Mouse (Mus musculus) thymus, adult 2 months (tissue): ENCODE data around the gene 2310022B05Rik. TPM values are rescaled to one million over a fixed set of nuclear protein-coding genes. Genes with fewer than 3 reads are reported as not detected.

Source experiments
- DNase-seq: peaks from one replicate; pipeline ENCODE4 v3.0.0; 2021
- H3K27ac ChIP-seq: fragments of 200-500 bp; 2 replicates; pipeline ENCODE4 v1.5.1; 2012; ENCODE audit warnings: low read length, control low read depth; ENCODE audit not compliant: control insufficient read depth, insufficient read depth
- H3K27me3 ChIP-seq: fragments of 200-500 bp; 2 replicates; pipeline ENCODE4 v1.6.1; 2012; ENCODE audit warnings: mild to moderate bottlenecking, low read length, moderate library complexity, mixed read lengths; ENCODE audit not compliant: control insufficient read depth, insufficient read depth
- H3K36me3 ChIP-seq: fragments of 200-500 bp; 2 replicates; pipeline ENCODE4 v1.6.1; 2012; ENCODE audit warnings: mild to moderate bottlenecking, low read length, moderate library complexity; ENCODE audit not compliant: control insufficient read depth, insufficient read depth
- H3K4me1 ChIP-seq: fragments of 200-500 bp; replicated peaks from 2 replicates; pipeline ENCODE4 v1.6.1; 2012; ENCODE audit warnings: low read length; ENCODE audit not compliant: control insufficient read depth, insufficient read depth
- H3K4me3 ChIP-seq: fragments of 200-500 bp; 2 replicates; pipeline ENCODE4 v1.5.1; 2012; ENCODE audit warnings: mild to moderate bottlenecking, low read length, control low read depth, moderate library complexity; ENCODE audit not compliant: control insufficient read depth, insufficient read depth
- CTCF ChIP-seq: fragments of 200-500 bp; IDR thresholded peaks from 2 replicates; pipeline ENCODE4 v1.5.1; 2012; ENCODE audit warnings: mild to moderate bottlenecking, control low read depth, low read length, moderate library complexity, borderline replicate concordance; ENCODE audit not compliant: control insufficient read depth, poor library complexity, insufficient read depth; ENCODE audit errors: extremely low read depth
- POLR2A ChIP-seq: fragments of 200-500 bp; IDR thresholded peaks from 2 replicates; pipeline ENCODE4 v1.6.1; 2012; ENCODE audit warnings: mild to moderate bottlenecking, low read length, control low read depth, moderate library complexity; ENCODE audit not compliant: control insufficient read depth, poor library complexity, insufficient read depth; ENCODE audit errors: extremely low read depth
- WGBS: fragments of 180-500 bp; shearing (Covaris S2); methylation state at CpG from one replicate; pipeline ENCODE4 v1.1.7; 2018; 5-methylcytosine and 5-hydroxymethylcytosine counted together
- polyA plus RNA-seq: library from polyadenylated mRNA; depleted of rRNA; stranded (reverse); fragments of >200 nt; gene quantifications from 2 replicates; pipeline ENCODE4 v1.2.3, GENCODE M21; 2012

Gene 2310022B05Rik
- polyA plus RNA-seq, 1 experiment = 18.1 TPM

GRCm38 (mm10) chr8:124664414-124664813 is 1.2 kb upstream of the 2310022B05Rik start:
- H3K27me3 ChIP-seq = no peaks in the 10 kb centered on the region; the same call in 1 of the 2 replicates
- peaks cover 13% of the 10 kb centered on the region for H3K4me1 ChIP-seq
- no peak overlapping the region for H3K4me3 ChIP-seq
- H3K36me3 ChIP-seq = no peaks in the 10 kb centered on the region
- no peak for TF ChIP-seq CTCF
- no peak for TF ChIP-seq POLR2A
- WGBS = 94% methylated on average over 3 of the region's 3 CpGs
- no peak overlapping the region for H3K27ac ChIP-seq
- no peak for DNase-seq

- Histone ChIP-seq H3K27ac (no peak overlapping the region), H3K36me3 (no peaks in the 10 kb centered on the region), H3K4me1 (peaks cover 13% of the 10 kb centered on the region), H3K27me3 (no peaks in the 10 kb centered on the region; the same call in 1 of the 2 replicates), H3K4me3 (no peak overlapping the region)
- TF ChIP-seq CTCF = no peak
- TF ChIP-seq POLR2A = no peak
- WGBS = 87% methylated on average over 4 of the region's 4 CpGs
- DNase-seq = no peak
These were observed 683 bp upstream of the 2310022B05Rik start for GRCm38 (mm10) chr8:124663874-124664230.

- Histone ChIP-seq H3K4me3 (peak overlapping the region; percentile 55), H3K4me1 (peaks cover 13% of the 10 kb centered on the region), H3K27me3 (no peaks in the 10 kb centered on the region; the same call in 1 of the 2 replicates), H3K36me3 (no peaks in the 10 kb centered on the region), H3K27ac (no peak overlapping the region)
- TF ChIP-seq POLR2A (no peak), CTCF (no peak)
- no peak for DNase-seq
- WGBS = under 1% methylated on average over 49 of the region's 49 CpGs
These were observed 590 bp downstream of the 2310022B05Rik start for GRCm38 (mm10) chr8:124662446-124663111.

- no peak overlapping the region for H3K4me3 ChIP-seq
- H3K27me3 ChIP-seq = no peaks in the 10 kb centered on the region; the same call in 1 of the 2 replicates
- H3K27ac ChIP-seq = no peak overlapping the region
- TF ChIP-seq CTCF = no peak
- no peak for TF ChIP-seq POLR2A
- no peak for DNase-seq
- no peaks in the 10 kb centered on the region for H3K36me3 ChIP-seq
- peaks cover 13% of the 10 kb centered on the region for H3K4me1 ChIP-seq
- WGBS = 71% methylated on average over 9 of the region's 9 CpGs
These were observed 1.4 kb downstream of the 2310022B05Rik start for GRCm38 (mm10) chr8:124661781-124662180.

- no peak for DNase-seq
These were observed 4.8 kb downstream of the 2310022B05Rik start for GRCm38 (mm10) chr8:124658415-124658814.

GRCm38 (mm10) chr8:124657961-124658360 is 5.2 kb downstream of the 2310022B05Rik start:
- H3K36me3 ChIP-seq = no peaks in the 10 kb centered on the region
- peaks cover 9% of the 10 kb centered on the region for H3K4me1 ChIP-seq
- H3K27ac ChIP-seq = no peak overlapping the region
- 82% methylated on average over 7 of the region's 7 CpGs for WGBS
- no peak overlapping the region for H3K4me3 ChIP-seq
- no peak for DNase-seq
- no peak for TF ChIP-seq POLR2A
- no peak for TF ChIP-seq CTCF
- no peaks in the 10 kb centered on the region; the same call in 1 of the 2 replicates for H3K27me3 ChIP-seq

More at GRCm38 (mm10) chr8:124658415-124658814, 4.8 kb downstream of the 2310022B05Rik start:
- H3K4me1 ChIP-seq = peaks cover 10% of the 10 kb centered on the region
- no peak for TF ChIP-seq POLR2A
- no peak for TF ChIP-seq CTCF
- no peaks in the 10 kb centered on the region for H3K36me3 ChIP-seq
- H3K4me3 ChIP-seq = no peak overlapping the region
- 75% methylated on average over 2 of the region's 2 CpGs for WGBS
- no peak overlapping the region for H3K27ac ChIP-seq
- H3K27me3 ChIP-seq = no peaks in the 10 kb centered on the region; the same call in 1 of the 2 replicates
